8 mouse cellular contexts compared by ENCODE assay signal in genomic region chr5:140663621-140664180, GRCm38 (mm10). TPM values are rescaled to one million over a fixed set of nuclear protein-coding genes. Genes with fewer than 3 reads are reported as not detected.
DNase-seq lines count a peak whose midpoint lies in the region; ATAC-seq and TF ChIP-seq lines count a peak whose summit lies in the region.
"Had no signal": no experiment of that assay in that cellular context is flagged by ENCODE, and none has a peak within 500 bp of the region (broad histone marks: within the 10 kb centered on the region; RNA-seq: fewer than 3 reads in every experiment).

No protein-coding gene starts in this region.

- H3K4me1 ChIP-seq in kidney, embryonic 15.5 days, result peaks cover 34% of the 10 kb centered on the region
- H3K4me1 ChIP-seq in lung, adult 2 months (ENCODE audit: control insufficient read depth, insufficient read depth, low read length), result peaks cover 8% of the 10 kb centered on the region

- peak; percentile 71 to 76 for DNase-seq in CD8-positive naive resting alpha-beta T cell, adult 2 months (ENCODE audit: low read depth in 2 of 2, low spot score in 2 of 2)
- DNase-seq in Patski (ENCODE audit: low read depth, low spot score), result no peak
- DNase-seq in embryo, embryonic 10 days (ENCODE audit: low spot score), result peak; percentile 55
- peak; percentile 42 for DNase-seq in gastrocnemius, postnatal 25 days
- DNase-seq in lung, adult 2 months, result peak; percentile 59
- peak; percentile 44 for DNase-seq in skeletal muscle tissue, adult 2 months (ENCODE audit: low read depth, low spot score)

- CTCF ChIA-PET in Patski (lab: Charles Lee), result interaction anchor here (0.7 to 1.5 kb wide), 5 partner anchors 11 to 124 kb away, joined by 3 to 4 read pairs (median 3); partner anchors contain the start of gene Ttyh3

- peaks cover 22% of the 10 kb centered on the region for H3K36me3 ChIP-seq in kidney, embryonic 15.5 days

- TF ChIP-seq POLR2A in lung, adult 2 months (IDR thresholded peaks at IDR 0.05; ENCODE audit: borderline replicate concordance, extremely low read depth, low read depth, low read length), result no peak

- no peaks in the 10 kb centered on the region for H3K27me3 ChIP-seq in Patski
- H3K27me3 ChIP-seq in kidney, embryonic 15.5 days, result no peaks in the 10 kb centered on the region

- peaks cover 1% of the 10 kb centered on the region; the same call in 1 of the 2 replicates for H3K9me3 ChIP-seq in kidney, embryonic 15.5 days (replicated peaks)
- H3K9me3 ChIP-seq: liver, embryonic 15.5 days had no signal

- H3K27ac ChIP-seq in kidney, embryonic 15.5 days, result peak overlapping the region; percentile 19; the same call in 1 of the 2 replicates
- H3K27ac ChIP-seq: liver, embryonic 15.5 days had no signal

- 49% methylated on average over 7 of the region's 7 CpGs for WGBS in kidney, embryonic 15.5 days
- 35% methylated on average over 7 of the region's 7 CpGs for WGBS in lung, adult 2 months

- no peak overlapping the region for H3K4me2 ChIP-seq in kidney, embryonic 15.5 days
- H3K4me2 ChIP-seq: liver, embryonic 15.5 days had no signal

- no peak overlapping the region for H3K4me3 ChIP-seq in kidney, embryonic 15.5 days (replicated peaks)
- no peak overlapping the region for H3K4me3 ChIP-seq in lung, adult 2 months (replicated peaks; ENCODE audit: extremely low read depth, low read depth, low read length)
- H3K4me3 ChIP-seq: liver, embryonic 15.5 days had no signal

- POLR2A ChIA-PET in Patski (lab: Charles Lee), result interaction anchor here (0.9 to 1.4 kb wide), 2 partner anchors 16 to 17 kb away, joined by 3 to 4 read pairs; partner anchors contain the start of gene Ttyh3

- peak; percentile 33 for ATAC-seq in Patski
- peak; percentile 36; the same call in 1 of the 2 replicates for ATAC-seq in kidney, embryonic 15.5 days (replicated peaks; ENCODE audit: low FRiP score)

- H3K9ac ChIP-seq in kidney, embryonic 15.5 days, result no peak overlapping the region
- H3K9ac ChIP-seq: liver, embryonic 15.5 days had no signal

- no peak for TF ChIP-seq CTCF in Patski (IDR thresholded peaks at IDR 0.05)
- TF ChIP-seq CTCF in lung, adult 2 months (IDR thresholded peaks at IDR 0.05; ENCODE audit: insufficient read depth, low read length), result peak; percentile 84

- in situ Hi-C loops in Patski (cut with MboI; ENCODE audit: low pct_unique_long_range_greater_than_20kb), result no loop called here

RNA-seq across cellular contexts. Expression of gene Ttyh3, which starts 14.9 kb away (rescaled TPM):
- 95.0 TPM for polyA plus RNA-seq in Patski (2021)
- 1 to 10 TPM; 6.1 to 7.8 TPM for total RNA-seq in gastrocnemius, postnatal 25 days (2021)
- 32.3 and 39.9 TPM in 2 replicates for polyA plus RNA-seq in kidney, embryonic 15.5 days (2015; fragmentation: Nextera tagmentation; extraction: Ambion mirVana)
- polyA plus RNA-seq in lung, adult 2 months (2012; rRNA removed), result 117 and 127 TPM in 2 replicates

RNA-seq across cellular contexts. Expression of gene Iqce, which starts 38.5 kb away (rescaled TPM):
- 52.6 TPM for polyA plus RNA-seq in Patski (2021)
- 1 to 10 TPM; 3.4 to 3.9 TPM for total RNA-seq in gastrocnemius, postnatal 25 days (2021)
- 25.7 and 29.3 TPM in 2 replicates for polyA plus RNA-seq in kidney, embryonic 15.5 days (2015; fragmentation: Nextera tagmentation; extraction: Ambion mirVana)
- 17.2 and 21.8 TPM in 2 replicates for polyA plus RNA-seq in lung, adult 2 months (2012; rRNA removed)

RNA-seq across cellular contexts. Expression of gene Brat1, which starts 41.1 kb away (rescaled TPM):
- polyA plus RNA-seq in Patski (2021), result 22.7 TPM
- 1 to 10 TPM; 4.8 to 5.8 TPM for total RNA-seq in gastrocnemius, postnatal 25 days (2021)
- 21.5 and 25.0 TPM in 2 replicates for polyA plus RNA-seq in kidney, embryonic 15.5 days (2015; fragmentation: Nextera tagmentation; extraction: Ambion mirVana)
- polyA plus RNA-seq in lung, adult 2 months (2012; rRNA removed), result 31.6 and 31.7 TPM in 2 replicates

RNA-seq across cellular contexts. Expression of gene Lfng, which starts 56.6 kb away (rescaled TPM):
- polyA plus RNA-seq in Patski (2021), result 56.0 TPM
- 1 to 10 TPM; 2.7 to 5.5 TPM for total RNA-seq in gastrocnemius, postnatal 25 days (2021)
- polyA plus RNA-seq in kidney, embryonic 15.5 days (2015; fragmentation: Nextera tagmentation; extraction: Ambion mirVana), result 32.3 and 34.5 TPM in 2 replicates
- polyA plus RNA-seq in lung, adult 2 months (2012; rRNA removed), result 141 and 163 TPM in 2 replicates
